Mouse (Mus musculus) lung, postnatal 25 days (tissue): Measurements from ENCODE around the gene Lhfpl2.

Source experiments
- DNase-seq: peaks from one replicate; pipeline ENCODE4 v3.0.0; 2022; ENCODE audit warnings: low spot score

The Lhfpl2 gene

DNA sequence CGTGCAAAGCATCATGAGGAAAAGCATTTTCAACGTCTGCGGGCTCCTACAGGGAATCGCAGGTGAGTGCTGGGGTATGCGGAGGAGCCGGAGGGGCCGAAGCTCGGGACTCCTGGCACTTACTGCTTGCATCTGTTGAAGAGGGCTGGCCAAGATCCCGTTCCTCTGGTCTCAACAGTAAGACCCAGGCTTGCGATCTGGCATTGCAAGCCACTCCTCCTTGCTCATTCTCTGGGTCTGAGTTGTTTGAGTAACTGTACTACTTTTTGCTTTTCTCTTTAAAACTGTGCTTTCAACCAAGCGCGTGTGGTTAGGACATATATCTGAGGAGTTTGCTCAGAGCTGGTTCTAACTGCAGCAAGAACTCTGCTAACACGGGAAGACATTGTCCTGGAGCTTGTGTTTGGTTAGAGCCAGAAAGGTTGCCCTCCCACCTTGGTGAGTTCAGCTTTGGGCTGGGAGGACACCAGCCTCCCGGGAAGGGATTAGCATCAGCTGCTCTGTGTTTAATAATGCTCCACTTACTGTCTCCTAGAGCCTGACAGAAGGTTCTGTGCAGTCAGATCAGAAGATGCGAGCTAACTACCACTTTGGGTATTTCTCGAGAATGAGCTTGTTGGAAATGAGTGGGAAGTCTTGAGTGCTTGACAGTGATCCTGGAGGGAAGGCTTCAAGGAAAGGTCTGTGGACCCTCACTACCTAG, 117.1 kb downstream of the Lhfpl2 start:
- no peak for DNase-seq

DNA sequence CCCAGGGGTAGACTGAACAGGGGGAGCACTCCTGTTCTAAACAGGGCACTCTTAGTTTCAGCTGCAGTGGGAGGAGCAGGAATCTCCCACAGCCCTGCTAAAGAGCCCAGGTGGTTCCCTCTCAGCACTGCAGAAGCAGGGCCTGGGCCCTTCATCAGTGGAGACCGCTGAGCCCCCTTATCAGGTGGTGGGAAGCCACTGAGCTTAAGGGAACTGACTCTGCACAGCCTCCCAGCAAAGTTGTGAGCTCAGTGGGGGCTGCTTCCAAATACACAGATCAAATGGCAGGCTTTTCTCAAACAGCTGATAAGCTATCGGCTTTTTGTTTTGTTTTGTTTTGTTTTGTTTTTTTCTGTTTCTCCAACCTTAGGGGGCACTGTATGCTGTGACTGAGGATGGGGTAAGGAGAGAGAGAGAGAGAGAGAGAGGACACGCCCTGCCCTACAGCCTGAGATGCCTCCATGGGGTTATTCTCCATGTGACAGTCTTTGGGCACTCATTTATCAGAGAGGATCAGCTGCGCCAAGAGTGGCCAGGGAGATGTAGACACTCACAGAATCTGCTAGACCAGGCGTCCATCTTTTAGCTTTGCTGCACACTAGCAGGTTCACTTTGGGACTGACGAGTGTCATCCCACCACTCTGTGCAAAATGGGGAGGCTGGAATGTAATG, 117.9 kb downstream of the Lhfpl2 start:
- DNase-seq, result no peak

DNA sequence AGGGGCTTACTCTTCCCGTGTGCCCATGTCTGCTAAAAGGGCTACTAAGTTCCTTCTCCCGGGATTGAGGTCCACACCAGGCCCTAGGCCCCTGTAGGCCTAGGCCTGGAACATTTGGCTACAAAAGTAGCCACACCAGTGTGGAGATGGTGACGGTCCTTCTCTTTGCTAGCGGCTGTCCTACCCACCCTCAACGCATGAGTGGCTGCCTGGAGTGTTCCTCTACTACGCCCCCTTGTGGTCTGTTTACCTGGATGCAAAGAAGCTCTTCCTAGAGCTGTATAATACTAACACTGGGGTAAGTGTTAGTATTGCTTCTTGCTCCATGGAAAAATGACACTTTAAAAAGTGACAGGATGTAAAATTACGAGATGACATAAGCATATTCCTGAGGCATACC, 119.6 kb downstream of the Lhfpl2 start:
- no peak for DNase-seq

DNA sequence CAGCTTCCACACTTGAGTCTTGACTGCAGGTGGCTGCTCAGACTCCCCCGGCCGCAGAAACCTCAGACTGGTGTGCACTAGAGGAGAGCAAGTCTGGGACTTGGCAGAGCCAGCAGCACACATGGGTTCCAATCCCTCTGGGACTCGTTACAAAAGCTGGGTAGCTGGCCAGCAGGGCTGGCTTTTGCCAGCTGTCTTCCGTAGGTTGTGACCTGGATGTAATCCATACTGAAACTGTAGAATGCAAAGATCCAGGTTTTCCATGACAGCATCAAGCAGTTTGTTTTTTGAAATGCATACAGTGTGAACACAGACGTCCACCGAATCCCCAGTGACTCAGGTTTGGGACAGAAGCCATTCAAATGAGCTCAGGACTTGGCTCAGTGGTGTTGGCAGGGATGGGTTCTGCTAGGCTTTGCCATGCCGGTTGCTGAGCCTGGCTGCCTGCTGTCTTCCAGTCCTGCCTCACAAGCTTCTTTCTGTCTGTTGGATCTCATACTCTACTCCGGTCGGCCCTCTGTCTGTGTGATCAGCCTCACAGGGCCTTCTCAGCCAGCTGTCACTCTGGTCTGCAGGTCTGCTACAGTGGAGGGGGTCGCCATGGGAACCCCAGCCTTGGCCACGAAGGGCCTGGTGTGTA, 120.9 kb downstream of the Lhfpl2 start:
- no peak for DNase-seq

DNA sequence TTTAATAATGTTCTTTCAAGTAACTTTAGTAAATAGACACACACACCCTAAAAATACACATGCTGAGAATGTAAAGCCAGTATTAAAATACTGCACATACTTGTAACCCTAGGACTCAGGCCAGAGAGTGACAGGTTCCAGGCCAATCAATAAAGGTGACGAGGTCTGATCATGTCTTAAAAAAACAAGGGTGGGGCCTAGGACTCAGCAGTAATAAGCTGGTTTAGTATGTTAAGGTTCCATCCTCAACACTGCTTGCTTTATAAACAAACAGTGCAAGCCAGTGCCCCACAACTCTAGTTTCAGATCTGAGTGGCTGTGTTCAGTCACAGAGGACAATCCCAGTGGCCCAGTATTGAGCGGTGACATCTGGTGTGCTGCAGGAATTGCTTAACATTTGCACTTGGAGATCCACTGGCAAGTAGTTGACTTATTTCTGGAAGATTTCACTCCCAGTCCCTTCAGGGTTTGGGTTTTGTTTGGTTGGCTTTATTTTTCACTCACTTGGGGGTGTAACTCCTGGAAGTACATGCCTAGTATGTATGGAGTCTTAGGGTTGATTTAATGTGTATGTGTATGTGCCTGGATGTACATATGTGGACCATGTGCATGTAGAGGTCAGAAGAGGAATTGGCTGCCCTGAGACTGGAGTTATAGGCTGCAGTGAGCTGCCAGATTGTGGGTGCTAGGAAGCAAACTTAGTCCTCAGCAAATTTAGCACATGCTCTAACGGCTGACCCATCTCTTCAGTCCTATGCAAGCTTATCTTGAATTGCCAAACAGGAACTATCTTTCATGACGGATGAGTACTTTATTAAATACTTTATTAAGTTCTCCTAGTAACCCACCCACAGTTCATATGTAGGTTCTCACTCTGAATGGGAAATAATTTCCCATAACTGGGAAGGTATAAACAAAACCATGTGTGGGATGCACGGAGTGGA, 123.2 kb downstream of the Lhfpl2 start:
- peak; percentile 32 for DNase-seq

DNA sequence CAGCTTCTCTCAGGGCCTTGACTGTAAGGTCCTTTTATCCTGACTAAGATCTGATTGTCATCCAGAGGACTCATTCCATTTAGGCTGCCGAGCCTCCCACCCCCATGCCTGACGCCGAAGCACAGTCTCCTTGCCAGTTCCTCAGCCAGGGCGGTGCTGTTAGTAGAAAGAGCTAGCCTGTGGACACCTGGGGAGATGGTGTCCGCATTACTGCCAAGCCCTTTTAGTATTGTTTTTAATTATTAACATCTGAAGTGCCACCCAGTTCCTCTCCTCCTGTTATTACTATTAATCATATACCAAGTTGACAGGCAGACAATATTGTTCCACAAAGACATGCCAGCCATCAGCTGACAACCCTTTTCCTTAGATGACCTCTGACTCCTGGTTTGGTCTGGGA, 124.4 kb downstream of the Lhfpl2 start:
- DNase-seq, result no peak

DNA sequence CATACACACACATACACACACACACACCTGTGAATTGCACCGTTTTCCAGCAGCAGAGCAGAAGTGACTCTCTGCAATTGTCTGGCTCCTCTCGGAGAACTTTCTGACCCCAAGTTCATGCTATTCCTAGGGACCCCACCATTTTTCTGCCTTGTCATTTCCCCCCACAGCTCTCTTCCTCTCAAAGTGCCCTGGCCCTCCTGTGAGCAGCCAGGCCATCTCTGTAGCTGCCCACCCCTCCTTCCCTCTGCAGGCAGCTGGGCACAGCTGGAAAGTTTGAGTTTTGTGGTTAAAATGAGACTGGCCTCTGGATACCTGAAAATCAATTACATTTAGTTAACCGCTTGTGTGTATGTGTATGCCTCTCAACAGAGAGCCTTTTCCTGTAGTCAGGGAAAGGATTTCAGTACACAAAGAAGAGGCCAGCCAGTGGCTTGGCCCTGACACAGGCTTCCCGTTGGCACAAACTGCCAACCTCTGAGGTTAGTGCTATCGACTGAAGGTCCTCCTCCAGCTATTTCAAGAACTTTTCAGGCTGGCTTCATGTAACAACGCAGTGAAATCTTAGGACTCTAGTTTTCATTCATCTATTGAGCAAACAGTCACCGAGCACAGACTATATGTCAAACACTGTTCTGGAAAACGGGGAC, 125.9 kb downstream of the Lhfpl2 start:
- peak; percentile 15 for DNase-seq

DNA sequence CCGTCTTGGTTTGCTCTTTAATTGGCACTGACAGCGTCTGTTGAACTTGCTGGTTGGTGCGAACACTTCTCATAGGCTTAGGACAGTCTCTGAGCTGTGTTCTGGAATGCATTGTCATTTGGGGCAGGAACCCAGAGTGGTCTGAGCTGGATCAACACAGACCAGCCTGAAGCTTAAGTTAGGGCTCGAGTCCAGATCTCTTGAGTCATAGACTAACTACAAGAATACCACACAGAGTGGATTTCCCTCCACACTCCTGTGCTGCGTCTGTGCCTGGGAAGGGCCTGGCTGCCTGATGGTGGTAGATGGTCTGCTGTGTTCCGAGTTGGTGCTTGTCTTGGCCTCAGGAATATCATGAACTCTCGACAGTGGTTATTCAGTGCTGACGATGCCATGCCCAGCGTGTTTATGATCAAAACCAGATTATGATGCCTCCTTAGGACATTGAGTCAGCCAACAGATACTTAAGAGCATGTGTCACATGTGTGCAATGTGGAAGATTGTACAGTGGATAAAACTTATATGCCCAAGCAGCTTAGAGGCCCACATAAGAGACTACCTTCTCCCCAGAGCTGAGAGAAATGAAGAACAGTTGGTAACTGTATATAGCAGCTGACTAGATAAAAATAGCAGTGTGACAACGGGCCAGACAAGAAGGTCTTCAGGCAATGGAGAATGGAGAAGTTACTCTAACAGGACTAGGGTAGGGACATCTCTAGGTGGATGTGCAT, 127.3 kb downstream of the Lhfpl2 start:
- no peak for DNase-seq

DNA sequence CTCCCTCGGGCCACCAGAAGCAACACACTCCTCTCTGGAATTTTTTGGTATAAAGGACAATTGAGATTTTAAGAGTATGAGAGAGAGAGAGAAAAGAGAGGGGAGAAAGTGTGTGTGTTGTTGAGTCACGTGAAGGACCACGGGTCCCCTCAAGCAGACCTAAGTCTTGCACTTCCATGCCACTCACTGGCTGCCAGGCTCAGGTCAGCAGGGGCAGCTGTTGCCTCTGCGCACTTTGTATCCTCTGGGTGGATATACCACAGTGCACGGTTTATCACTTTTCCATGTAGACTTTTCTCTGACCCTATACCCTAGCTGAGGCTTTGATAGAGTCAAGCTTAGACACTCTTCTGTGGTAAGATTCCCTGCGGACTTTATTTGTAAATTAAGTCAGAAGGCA, 128.0 kb downstream of the Lhfpl2 start:
- DNase-seq, result no peak

DNA sequence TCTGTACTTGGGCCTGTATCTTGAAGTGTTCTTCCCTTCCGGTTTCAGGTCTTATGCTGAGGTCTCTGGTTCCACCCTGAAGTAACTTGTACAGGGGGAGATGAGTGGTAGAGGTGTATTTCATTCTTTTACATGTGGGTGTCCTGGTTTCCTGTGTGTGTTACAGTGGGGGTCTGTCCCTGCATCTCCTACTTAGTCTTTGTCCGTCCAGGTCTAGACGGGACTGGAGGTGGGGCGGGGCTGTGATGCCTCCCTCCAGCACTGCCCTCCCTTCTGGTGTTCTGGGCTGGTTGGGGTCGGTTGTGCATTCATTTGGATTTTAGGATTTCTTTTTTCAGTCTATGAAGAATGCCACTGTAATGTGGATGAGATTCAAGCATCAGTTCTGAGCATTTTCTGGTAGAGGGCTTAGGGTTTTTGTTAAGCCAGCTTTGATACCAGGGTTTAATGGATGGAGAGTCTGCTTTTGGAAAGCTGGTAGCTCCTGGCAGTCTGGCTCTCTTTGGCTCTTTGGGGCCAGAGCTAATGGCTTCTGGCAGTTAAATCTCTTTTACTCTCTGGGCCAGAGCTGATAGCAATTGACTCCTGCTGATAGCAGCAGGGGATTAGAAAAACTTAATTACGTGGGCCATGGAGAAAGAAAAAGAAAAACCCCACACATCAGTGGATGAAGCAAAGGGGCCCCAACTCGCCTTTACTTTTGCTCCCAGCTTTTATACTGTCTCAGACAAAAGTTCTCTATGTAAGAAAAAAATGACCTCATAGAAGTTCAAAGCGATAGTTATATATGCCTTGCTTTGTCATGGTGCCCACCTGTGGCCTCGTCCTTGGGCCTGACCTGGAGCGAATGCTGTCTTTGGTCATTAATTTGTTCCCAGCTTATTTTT, 130.8 kb downstream of the Lhfpl2 start:
- no peak for DNase-seq

DNA sequence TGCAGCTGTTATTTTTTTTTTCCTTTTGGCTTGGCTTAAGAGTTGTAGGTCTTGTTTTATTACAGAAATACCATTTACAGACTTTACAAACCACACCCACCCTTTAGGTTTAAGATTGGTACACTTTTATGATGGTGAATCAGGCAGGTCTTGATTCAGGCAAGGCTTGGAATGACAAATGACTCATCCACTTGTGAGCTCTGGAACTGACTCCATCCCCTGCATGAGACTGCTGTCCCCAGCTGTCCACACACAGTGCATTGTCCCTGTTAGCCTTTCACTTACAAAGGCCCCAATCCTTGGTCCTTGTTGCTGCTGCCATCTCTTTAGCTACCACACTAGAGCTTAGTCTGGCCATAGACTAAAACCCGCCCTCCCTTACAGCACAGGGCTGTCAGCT, 132.8 kb downstream of the Lhfpl2 start:
- no peak for DNase-seq

DNA sequence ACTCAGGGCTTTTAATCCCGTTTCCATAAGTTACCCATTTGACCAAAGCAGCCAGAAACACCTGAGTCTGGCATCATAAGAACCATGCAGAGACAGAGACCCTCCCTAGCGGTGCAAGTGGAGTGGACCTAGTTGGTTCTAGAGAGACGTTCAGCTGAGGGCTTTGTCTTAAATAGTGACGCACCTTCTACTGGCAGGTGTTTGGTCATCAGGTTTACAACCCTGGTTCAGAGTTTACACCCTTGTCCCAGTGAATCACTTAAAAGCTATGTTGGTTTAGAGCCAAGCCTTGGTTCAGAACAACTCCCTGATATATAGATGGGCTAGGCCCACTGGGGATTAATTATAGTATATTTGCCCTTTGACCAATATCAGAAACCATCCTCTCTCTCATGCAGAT, 135.6 kb downstream of the Lhfpl2 start:
- no peak for DNase-seq

DNA sequence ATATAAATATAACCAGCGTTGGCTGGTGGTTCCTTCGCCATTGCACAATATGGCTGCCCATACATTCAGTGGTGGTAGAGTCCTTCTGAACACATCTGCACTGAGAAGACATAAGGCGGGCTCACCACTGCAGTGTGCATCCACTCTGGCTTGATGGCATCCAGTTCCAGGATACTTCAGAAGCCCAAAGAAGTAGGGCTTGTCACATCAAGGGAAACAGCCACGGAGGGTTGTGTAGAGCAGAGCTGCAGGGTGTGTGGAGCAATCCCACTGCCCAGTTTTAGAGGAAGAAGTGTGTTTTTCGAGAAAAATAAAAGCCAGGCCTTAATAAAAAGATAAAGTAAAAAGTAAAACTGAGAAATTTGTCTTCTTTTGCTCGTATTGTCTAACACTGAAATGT, 141.0 kb downstream of the Lhfpl2 start:
- no peak for DNase-seq

DNA sequence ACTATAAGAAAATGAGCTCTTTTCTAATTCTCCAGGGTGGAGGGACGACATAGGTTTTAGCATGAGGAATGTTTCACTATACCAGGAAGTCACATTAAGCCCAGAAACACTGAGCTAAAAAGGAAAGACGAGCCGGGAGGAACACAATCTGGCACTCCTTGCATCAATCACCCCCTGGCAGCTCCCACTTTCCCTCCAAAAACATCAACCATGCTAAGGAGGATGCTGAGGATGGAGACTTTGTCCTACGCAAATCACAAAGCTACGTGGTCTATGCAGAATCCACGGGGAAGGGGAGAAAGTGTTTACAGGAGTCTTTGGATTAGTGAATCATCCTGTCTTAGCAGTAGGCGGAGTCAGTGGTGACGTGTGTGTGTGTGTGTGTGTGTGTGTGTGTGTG, 142.2 kb downstream of the Lhfpl2 start:
- no peak for DNase-seq

DNA sequence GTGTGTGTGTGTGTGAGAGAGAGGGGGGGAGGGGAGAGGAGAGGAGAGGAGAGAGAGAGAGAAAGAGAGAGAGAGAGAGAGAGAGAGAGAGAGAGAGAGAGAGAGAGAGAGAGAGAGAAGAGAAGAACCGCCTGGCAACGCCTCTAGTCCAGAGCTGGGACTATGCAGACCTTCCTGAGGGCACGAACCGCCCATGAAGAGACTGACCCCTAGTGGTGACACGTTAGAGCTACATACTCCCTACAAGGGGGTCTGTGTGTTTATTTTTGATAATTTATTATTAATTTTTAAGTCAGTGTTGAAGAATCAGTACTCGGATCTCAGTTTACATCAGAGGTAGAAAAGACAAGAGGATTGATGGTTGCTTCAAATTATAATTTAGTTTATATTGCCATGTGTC, 147.6 kb downstream of the Lhfpl2 start:
- DNase-seq, result peak; percentile 56

DNA sequence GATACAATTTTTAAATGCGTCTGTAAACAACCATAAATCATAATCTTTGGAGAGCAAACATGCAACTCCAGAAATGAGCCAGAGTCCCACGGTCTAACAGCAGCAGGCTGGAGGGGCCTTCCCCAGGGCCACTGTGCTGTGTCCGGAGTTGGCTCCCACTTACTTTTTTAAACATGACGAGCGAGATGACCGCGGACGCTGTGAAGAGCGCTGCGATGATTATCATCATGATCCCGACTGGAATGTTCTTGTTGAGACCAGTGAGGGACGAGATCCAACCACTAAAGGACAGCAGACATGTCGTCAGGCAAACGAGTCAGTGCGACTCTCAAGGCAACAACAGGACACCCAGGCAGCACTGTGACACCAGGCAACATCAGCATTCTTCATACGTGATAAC, 150.4 kb downstream of the Lhfpl2 start:
- no peak for DNase-seq

DNA sequence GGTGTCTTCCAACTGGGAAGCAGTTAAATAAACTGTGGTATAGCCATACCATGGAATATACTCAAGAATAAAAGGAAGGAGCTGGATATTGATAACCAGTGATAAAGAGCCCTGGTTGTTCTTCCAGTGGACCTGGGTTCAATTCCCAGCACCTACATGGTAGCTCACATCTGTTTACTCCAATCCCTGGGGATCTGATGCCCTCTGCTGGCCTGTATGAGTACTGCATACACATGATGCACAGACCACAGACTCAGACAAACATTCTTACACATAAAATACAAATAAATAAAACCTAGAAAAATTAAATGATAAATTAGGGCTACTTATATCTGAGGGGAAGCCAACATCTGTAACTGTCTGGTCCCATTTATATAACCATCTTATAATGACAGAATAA, 151.3 kb downstream of the Lhfpl2 start:
- DNase-seq, result no peak

DNA sequence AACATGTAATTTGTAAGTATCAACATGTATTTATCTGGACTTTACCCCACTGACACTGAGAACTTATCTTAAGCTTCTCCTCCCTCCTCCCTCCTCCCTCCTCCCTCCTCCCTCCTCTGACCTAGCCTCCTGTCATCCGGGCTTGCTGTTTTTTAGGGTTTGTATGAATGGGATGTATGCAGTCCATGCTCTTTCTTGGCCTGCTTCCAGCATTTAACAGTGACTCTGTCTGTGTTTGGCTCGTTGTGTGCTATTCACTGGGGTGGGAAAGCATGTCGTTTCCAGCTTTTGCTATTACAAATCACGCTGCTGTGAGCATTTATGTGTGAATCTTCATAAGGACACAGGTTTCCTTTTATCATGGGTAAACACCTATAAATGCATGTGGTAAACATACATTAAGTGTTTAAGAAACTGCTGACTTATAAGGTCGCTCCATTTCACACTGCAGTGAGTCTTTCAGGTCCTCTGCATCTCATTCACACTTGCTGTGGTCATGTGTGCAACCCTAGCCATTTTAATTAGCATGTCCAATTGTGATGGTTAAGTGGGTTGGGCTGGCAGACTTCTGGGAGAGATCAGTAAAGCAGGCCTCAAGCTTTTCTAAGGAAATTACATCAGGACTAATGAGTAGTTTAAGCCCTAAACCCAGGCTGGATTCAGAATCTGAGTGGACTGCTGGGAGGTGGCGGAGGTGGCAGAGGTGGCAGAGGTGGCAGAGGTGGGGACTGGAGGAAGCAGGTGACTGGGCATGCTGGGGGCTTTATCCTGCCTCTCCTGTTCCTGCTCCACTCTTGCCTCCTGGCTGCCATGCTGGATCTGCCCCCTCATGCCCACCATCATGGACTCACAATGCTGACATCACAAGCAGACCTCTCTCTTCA, 153.9 kb downstream of the Lhfpl2 start:
- DNase-seq, result no peak

DNA sequence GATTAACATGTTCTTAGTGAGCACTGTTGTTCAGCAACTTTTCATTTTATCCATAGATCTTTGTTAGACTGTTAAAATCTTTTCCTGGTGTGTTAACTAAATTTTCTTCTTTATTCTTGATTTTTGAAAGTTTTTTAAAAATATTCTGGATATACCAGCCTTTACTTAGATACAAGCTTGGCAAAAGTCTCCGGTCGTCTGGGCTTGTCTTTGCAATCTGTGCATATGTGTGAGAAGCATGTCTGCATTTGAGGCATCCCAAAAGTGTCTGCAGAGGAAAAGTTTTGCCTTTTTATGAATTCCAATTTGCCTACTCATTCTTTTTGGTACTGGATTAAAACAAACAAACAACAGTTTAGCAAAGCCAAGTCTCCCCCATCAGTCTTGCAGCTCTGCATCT, 154.6 kb downstream of the Lhfpl2 start:
- DNase-seq, result no peak
